In genomic region chr2:28465836-28466518, GRCm38 (mm10) we compare ENCODE assay signal across 8 mouse cellular contexts. TPM values are rescaled to one million over a fixed set of nuclear protein-coding genes. Genes with fewer than 3 reads are reported as not detected.
DNase-seq lines count a peak whose midpoint lies in the region; ATAC-seq lines count a peak whose summit lies in the region.

TSS of gene 1700007K13Rik (minus strand) at chr2:28466332.

- DNase-seq in ZHBTc4 (ENCODE audit: low read depth, low spot score) (peak; percentile 98), adipocyte (ENCODE audit: low spot score) (no peak)
- DNase-seq in cerebellum, postnatal 10 days, result peak; percentile 81 to 83
- DNase-seq in frontal cortex, postnatal 14 days (ENCODE audit: low spot score in 2 of 2), result peak; percentile 49 to 54
- peak; percentile 58 to 81 for DNase-seq in left cerebral cortex, postnatal 10 days (ENCODE audit: extremely low spot score in 1 of 2, low spot score in 2 of 2)
- DNase-seq in right cerebral cortex, postnatal 10 days (ENCODE audit: low spot score in 2 of 2), result peak; percentile 80 to 86

- peak; percentile 89 for ATAC-seq in inflammation-experienced regulatory T-cells, adult 6 months
- peak; percentile 58; the same call in 1 of the 2 replicates for ATAC-seq in megakaryocyte progenitor cell, adult 5-6 weeks (replicated peaks; ENCODE audit: poor library complexity)

- intact Hi-C loops in left cerebral cortex, postnatal 10 days (cut with DNase I), result no loop called here

RNA-seq across cellular contexts. Expression of gene 1700007K13Rik, which starts in this region (rescaled TPM):
- under 1 TPM in 1 of 3 experiments, not detected in 2; 0.52 TPM for polyA plus RNA-seq in inflammation-experienced regulatory T-cells, adult 6 months (2017; shearing (Covaris generic))
- 1 to 10 TPM; 3.2 to 3.5 TPM for total RNA-seq in left cerebral cortex, postnatal 10 days (2021)
- total RNA-seq in megakaryocyte progenitor cell, adult 5-6 weeks (2015), result not detected in 2 replicates
- total RNA-seq in megakaryocyte progenitor cell, adult 5-6 weeks (2017), result not detected in 2 replicates

Comparison
In these comparisons a context has a peak if more than half of its experiments do, and no peak if none do; other contexts are left out.
1. RNA of gene 1700007K13Rik (total RNA-seq): 3.2 to 3.5 TPM in left cerebral cortex, postnatal 10 days; not detected in megakaryocyte progenitor cell, adult 5-6 weeks; every median in the first group is over 4 times any median in the second.
2. Peak in ATAC-seq in inflammation-experienced regulatory T-cells, adult 6 months; RNA of the gene not detected or under 1 TPM.
3. Peak in ATAC-seq in megakaryocyte progenitor cell, adult 5-6 weeks; RNA of the gene not detected or under 1 TPM.